Mouse (Mus musculus) E14TG2a.4 (cell line): ENCODE results near the gene Vps26b.

Experiments used
- CTCF ChIP-seq: conservative IDR thresholded peaks from 2 replicates; pipeline ENCODE4 v1.5.1; 2014; ENCODE audit warnings: low read length
- NANOG ChIP-seq: IDR thresholded peaks from 2 replicates; pipeline ENCODE4 v1.6.1; 2014; ENCODE audit warnings: borderline replicate concordance, low read length, mixed read lengths
- POU5F1 ChIP-seq: IDR thresholded peaks from 2 replicates; pipeline ENCODE4 v1.6.1; 2014; ENCODE audit warnings: low read length, borderline replicate concordance

DNA sequence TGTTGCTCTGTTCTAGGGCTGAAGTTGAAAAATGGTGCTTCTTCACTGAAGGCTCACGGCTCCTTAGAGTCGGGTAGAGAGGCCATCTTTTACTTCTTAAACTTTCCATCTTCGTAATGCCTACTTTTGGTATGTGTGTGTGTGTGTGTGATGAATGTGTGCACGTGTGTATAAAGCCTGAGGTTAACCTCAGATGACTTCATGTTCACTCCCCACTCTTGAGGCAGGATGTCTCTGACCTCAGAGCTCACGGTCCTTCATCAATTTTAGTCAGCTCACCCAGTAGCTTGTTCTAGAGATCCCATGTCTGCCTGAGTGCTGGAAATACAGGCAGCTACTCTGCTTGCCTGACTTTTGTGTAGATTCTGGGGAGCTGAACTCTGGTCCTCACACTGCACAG lies 14.0 kb upstream of the Vps26b start:
- TF ChIP-seq CTCF (no peak), NANOG (no peak), POU5F1 (no peak)
